Mouse (Mus musculus): Measurements from ENCODE around the gene Adarb2.

The Adarb2 gene

GRCm38 (mm10) chr13:8487756-8488434, 285.2 kb downstream of the Adarb2 start:
- CTCF ChIA-PET = no interaction called here

DNA sequence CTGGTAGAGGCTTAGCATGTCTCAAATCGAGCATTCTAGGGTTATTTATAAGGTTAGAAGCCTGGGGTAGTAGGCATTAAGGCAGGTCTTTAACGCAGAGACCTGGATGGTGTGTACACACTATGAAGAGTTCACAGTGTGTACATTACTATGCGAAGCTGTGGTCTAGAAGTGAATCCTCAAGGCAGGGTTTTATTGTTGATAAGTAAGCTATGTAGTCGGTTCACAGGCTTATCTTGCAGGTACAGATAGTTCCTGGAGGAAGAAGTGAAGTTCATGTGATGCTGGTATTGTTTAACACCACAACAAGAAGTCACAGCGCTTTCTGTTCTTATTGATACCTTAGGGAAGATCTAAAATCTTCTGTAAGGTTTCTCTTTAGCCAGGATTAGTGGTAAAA, 290.7 kb downstream of the Adarb2 start:
- CTCF ChIA-PET = no interaction called here

DNA sequence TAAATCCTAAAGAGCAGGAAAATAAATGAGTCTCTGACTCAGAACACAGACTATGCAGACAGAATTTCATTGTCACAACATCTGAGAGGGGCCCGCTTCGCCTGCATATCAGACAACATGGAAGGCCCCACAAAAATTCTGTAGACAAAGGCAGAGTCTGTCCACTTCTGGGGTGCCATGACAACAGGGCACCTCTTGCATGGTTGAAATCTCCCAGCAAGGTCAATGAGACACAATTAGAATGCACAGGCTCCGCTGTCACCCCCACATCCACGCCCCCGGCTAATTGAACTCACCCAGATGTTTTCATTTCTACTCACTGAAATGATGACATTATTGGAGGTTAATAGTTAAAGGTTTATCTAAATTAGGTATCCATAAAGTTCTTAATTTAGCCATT, 296.9 kb downstream of the Adarb2 start:
- CTCF ChIA-PET = no interaction called here

GRCm38 (mm10) chr13:8511069-8511817, 308.6 kb downstream of the Adarb2 start:
- CTCF ChIA-PET = no interaction called here

DNA sequence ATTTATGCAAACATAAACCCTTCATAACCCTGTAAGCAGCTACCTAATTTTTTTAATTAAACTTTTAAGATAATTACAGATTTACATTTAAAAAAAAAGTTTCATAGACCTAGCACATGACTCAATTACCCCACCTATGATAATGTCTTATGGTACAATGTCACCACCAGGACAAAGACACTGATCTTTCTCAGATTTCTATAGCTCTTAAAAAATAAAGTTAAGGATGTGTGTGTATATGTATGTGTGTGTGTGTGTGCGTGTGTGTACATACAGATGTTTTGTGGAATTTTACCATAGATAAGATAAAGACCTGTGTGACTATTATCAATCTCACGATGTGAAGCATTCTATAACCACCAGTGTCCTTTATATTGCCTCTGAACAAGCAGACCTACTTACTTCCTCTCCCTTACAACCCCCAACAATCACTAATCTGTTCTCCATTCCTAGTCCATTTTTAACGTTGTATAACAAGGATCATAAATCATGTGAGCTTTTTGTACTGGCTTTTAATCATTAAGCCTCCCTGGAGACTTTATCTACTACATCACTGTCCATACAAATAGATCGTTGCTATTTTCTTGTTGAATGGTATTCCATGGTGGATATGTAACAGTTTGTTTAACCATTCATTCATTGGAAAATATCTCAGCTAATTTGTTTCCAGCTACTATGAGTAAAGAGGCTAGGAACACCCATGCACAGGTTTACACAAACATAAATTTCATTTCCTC, 313.5 kb downstream of the Adarb2 start:
- CTCF ChIA-PET = no interaction called here

- CTCF ChIA-PET = interaction anchor here (0.6 kb wide), 1 partner anchor 717 kb away, joined by 12 read pairs; no protein-coding TSS in a partner anchor
Observed at GRCm38 (mm10) chr13:8519204-8519603, 316.5 kb downstream of the Adarb2 start.

- CTCF ChIA-PET = no interaction called here
Observed at GRCm38 (mm10) chr13:8525748-8526631, 323.3 kb downstream of the Adarb2 start.

DNA sequence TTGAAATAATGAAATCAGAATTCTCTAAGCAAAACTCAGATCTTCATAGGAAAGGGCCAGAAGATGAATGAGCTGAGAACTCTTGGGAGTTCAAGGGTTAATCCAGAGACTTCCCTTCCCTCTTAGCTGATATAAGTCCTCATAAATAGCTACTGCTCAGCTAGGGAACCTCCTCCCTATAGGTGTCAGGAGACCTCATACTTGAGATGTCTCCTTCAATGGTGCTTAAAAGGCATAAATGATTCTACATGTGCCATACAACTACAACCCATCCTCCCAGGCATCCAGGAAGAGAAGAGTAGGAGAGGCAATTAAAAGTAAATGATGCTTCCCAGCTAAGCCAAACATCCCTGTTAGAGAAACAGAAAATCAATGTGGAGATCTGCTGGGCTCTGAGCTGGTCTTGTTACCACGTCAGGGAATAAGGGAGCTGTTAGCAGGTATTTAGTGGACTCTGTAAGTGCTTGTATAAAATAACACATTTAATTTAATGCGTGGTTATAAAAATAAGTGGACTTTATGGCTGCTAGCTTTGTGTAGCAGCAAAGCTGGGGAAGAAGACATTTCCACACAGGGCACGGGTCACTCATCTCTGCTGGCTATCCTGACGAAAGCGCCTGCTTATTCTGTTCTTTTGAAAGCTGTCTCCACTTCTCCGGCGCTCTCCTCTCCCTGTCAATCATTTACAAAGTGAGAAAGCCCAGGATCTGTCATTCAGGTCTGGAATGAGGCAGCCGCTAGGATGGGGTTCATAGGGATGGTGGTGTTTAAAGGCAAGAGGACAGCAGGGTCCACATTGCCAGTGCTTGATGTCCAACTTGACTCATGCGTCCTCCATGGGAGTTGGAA, 331.8 kb downstream of the Adarb2 start:
- CTCF ChIA-PET = no interaction called here

DNA sequence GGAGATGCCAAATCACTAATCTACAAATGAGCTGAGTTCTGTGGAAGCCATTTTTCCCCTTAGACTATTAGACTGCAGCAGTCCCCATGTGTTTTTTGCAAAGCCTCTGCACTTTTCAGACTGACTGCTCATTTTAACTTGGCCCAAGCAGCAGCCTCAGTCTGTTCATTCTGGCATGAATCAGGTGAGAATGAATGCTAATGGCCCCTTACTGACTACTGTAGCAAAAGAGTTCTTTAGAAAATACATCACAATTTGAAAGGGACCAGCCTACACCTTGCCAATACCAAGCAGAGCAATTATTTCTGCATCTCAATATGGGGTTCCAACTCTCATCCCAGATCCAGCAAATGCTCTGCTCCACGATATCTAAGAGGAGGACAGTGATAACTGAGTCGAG, 335.8 kb downstream of the Adarb2 start:
- CTCF ChIA-PET = no interaction called here

DNA sequence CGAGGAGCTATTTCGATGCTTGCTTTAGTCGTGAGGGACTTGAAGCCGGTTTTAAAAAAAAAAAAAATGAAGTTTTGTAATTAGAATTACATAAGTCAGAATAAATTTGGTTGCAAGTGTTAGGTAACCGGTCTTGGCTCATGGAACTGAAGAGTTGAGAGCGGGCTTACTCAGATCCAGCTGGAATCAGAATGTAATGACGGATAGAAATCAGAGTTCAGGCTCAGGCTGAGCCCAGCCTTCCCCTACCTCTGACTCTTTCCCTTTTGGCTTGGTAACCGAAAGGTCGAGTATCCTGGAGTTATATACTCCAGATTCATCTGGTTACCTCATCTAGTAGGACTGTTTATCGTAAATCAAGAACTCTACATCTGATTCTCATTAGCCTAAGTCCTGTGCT, 336.2 kb downstream of the Adarb2 start:
- CTCF ChIA-PET = no interaction called here

GRCm38 (mm10) chr13:8542684-8543083, 340.0 kb downstream of the Adarb2 start:
- CTCF ChIA-PET = no interaction called here

DNA sequence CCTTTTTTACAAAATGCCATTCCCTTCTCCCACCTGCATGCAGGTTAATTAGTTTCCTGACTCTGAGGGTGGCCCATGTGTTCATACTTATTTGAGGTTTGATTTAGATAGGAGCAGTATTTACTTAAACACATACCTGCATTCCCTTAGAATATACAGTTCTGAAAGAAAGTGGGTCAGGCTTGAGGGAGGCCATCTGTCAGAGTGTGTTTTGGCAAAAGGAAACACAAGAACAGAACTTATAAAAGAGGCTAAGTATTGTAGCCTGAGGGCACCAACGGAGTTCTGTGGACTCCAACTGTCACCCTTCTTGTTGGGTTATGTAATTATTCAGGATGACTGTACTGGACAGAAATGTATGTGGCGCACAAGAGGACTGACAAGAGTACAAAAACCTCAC, 349.6 kb downstream of the Adarb2 start:
- CTCF ChIA-PET = no interaction called here

DNA sequence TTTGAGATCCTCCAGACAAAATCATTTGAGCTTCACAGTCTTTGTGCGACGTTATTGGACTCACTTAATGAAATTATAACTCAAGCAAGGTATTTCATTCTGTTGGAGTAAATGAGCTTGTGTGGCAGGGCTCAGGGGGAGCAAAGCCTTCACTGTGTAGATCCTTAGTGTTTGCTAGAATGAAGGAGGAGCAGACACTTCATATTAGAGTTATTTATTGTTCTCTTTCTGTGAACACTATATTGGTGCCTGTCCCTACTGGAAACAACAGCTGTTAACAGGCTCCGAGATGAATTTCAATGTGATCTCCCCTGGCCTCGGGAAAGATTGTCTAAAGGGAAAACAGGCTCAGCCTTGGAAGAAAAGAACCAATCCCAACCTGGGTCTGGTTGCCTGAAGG, 355.1 kb downstream of the Adarb2 start:
- CTCF ChIA-PET = no interaction called here

DNA sequence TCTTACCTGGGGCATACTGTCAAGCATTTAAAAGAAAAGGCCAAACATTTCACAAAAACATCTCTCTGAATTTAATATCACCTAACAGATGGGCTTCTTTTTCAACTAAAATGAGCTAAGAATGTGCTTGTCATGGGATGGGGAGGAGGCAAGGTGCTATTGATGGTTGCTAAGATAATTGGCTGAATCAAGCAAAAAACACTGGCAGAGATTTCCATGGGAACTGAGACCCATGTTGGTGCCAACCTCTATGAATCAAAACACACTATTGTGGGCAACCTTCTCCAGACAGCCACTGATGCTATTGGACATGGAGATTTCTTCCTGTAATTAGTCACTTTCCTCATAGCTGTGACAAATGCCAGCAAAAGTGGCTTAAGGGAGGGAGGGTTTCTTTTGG, 357.8 kb downstream of the Adarb2 start:
- CTCF ChIA-PET = no interaction called here

DNA sequence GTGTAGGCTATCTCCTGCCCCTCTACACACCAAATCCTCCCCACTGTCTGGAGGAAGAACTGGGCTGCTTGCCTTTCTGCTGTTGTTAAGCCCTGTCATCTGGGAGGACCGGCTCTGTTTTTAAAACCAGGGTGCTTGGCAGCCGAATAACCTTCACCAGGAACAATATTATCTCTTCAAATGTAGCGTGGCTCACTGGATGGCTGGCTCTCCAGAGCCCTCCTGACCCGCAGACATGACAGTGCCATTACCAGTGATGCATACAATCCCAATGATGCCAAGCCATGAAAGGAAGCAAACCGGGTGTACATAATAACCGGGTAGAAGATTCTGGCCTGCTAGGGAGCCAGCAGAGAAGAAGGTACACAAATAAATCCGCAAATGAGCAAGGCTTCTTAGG, 360.5 kb downstream of the Adarb2 start:
- CTCF ChIA-PET = no interaction called here

DNA sequence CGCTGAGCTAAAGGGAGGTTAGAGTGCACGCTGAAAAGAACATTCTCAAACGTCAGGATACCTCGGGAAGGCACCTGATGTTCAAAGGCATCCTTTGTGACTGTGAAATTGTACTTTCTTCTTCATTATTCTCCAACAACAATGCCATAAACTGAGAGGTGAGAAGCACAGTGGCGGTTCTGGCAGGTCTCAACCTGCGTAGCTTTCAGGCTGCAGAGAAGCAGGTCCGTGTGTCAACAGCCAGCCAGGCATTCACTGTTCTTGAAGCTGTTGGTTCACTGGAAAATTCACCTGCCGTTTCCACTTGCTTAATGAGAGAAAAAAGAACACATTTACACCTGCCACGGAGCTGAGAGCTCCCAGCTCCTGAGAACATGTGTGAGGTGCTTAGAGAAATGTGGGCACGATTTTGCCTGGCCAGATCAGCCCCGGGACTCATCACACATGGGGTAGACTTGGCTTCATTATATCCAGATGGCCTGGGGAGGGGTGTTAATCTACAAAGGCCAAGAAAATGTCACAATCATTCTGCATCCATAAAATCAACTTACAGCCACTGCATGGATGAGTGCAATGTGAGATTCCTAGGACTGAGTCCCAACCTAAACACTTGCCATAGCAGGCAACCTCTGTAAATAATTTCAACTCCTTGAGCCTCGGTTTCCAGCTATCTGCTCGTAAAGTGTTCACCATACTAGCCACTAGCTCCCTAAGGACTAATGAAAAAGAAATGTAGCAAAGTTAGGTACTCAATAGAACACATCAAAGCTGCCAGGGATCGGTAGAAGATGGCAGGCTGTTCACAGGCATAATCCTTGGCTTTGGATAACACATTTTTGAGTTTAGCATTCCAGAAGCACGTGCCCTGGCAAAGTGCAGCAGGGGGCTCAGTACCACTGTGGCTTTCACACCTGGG, 364.7 kb downstream of the Adarb2 start:
- CTCF ChIA-PET = no interaction called here

- CTCF ChIA-PET = no interaction called here
Observed at GRCm38 (mm10) chr13:8570269-8570668, 367.6 kb downstream of the Adarb2 start.

GRCm38 (mm10) chr13:8573908-8574307, 371.2 kb downstream of the Adarb2 start:
- CTCF ChIA-PET = no interaction called here

DNA sequence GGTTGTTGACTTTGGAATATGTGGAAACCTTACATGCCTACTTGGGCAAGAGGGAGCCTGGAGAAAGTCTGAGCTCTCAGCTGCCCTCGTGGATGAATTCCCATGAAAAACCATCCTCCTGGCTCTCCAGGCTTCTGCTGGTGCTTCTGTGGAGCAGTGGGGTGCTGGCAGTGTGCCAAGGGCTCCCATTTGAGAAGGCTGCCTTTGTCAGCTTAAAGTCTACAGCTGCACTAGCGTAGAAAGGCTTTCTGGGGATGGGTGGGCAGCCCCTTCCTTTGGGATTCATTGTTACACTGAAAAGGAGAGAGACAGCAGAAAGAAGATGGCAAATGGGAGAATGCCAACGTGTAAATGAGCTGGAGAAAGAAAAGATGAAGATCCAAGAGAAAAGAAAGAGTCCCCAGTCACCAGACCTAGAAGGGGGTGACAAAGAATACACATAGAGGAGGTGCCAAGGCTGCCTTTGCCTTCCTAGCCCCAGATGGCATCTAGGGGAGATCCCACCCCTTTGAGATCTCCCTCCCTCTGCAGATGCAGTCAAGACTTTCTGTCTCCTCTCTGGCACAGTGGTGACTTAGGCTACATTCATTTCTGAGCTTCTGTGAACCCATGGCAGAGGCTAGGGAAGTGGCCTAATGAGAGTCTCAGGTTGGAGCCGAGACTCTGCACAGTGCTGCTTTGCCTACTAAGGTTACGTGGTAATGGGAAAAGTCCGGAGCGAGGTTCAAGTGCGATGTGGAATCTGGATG, 381.8 kb downstream of the Adarb2 start:
- CTCF ChIA-PET = no interaction called here

Data from spleen, embryonic (tissue).